Mouse (Mus musculus): ENCODE data around the gene Gdpgp1. TPM values are rescaled to one million over a fixed set of nuclear protein-coding genes. Genes with fewer than 3 reads are reported as not detected.

The Gdpgp1 gene
- polyA plus RNA-seq, 2 experiments = 1.1 to 1.3 TPM

DNA sequence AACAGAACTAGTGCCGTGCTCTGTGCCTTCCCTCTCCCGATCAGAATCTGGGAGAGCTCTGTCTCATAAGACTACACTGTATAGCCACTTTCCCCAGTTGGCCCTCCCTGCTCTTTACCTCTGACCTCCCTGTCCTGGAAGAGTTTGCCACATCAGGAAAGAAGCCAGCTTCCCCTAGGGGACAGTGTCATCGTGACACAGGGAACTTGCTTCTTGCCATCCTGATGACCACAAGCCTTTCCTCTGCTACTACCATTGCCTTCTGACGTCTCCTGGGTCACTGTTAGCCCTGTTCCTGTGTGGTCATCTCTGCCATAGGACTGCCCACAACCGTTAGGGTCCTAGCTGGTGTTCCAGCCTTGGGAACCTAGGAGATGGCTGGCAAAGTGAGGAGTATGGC lies 29.7 kb upstream of the Gdpgp1 start:
- Histone ChIP-seq H3K4me3 (ENCODE audit: insufficient read depth in 1 of 2, low read depth in 2 of 2, low read length in 2 of 2) (peak overlapping the region; percentile 23 to 38; a peak in 3 of 4 replicates), H3K27me3 (ENCODE audit: control insufficient read depth, insufficient read depth, low read length) (no peaks in the 10 kb centered on the region), H3K36me3 (replicated peaks; ENCODE audit: control insufficient read depth, insufficient read depth, low read depth) (peaks cover 13% of the 10 kb centered on the region), H3K9me3 (ENCODE audit: control insufficient read depth, low read length) (no peaks in the 10 kb centered on the region), H3K9ac (replicated peaks) (peak overlapping the region; percentile 69), H3K27ac (peak overlapping the region; percentile 79), H3K4me1 (replicated peaks; ENCODE audit: control insufficient read depth in 2 of 2, insufficient read depth in 2 of 2, low read length in 1 of 2) (peaks cover 78 to 86% of the 10 kb centered on the region in 2 experiments), H3K4me2 (ENCODE audit: low read depth) (peak overlapping the region; percentile 87)
- DNase-seq (ENCODE audit: low read depth in 3 of 3, low spot score in 3 of 3) = no peak
- TF ChIP-seq EP300 (IDR thresholded peaks at IDR 0.05; ENCODE audit: low read depth) (no peak), CTCF (IDR thresholded peaks at IDR 0.05; ENCODE audit: low read depth) (no peak)
- ATAC-seq (ENCODE audit: insufficient read depth) = no peak
- WGBS (ENCODE audit: insufficient replicate concordance) = 49% methylated on average over 5 of the region's 5 CpGs

DNA sequence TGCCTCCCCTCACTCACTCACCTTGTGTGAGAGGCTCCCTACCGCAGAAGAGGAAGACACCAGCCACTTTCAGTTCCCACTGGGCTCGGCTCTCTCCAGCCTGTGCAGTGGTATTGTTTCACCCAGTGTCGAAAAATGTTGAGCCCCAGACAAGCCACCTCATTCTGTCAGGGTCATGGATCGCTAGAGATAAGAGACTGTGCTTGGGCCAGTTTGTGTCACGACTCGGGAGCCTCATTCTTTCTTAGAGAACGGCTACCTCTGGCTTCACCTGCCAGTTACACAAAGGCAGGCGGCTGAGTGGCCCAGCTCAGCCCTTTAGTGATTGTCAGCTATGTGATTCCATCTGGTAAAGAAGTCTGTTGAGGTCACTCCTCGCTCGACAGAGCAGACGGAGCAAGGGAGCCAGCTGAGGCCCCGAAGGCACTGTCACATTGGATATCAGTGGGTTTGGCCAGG lies 29.0 kb upstream of the Gdpgp1 start:
- DNase-seq (ENCODE audit: low read depth in 3 of 3, low spot score in 3 of 3) = no peak
- H3K4me2 ChIP-seq (ENCODE audit: low read depth) = peak overlapping the region; percentile 87
- no peaks in the 10 kb centered on the region for H3K27me3 ChIP-seq (ENCODE audit: control insufficient read depth, insufficient read depth, low read length)
- H3K36me3 ChIP-seq (replicated peaks; ENCODE audit: control insufficient read depth, insufficient read depth, low read depth) = peaks cover 13% of the 10 kb centered on the region
- H3K9ac ChIP-seq (replicated peaks) = peak overlapping the region; percentile 69
- ATAC-seq (ENCODE audit: insufficient read depth) = no peak
- TF ChIP-seq CTCF (IDR thresholded peaks at IDR 0.05; ENCODE audit: low read depth) = no peak
- TF ChIP-seq EP300 (IDR thresholded peaks at IDR 0.05; ENCODE audit: low read depth) = 0 out of 2 replicates have a peak, but pooled peaks have one; percentile 24
- peak overlapping the region; percentile 23 to 38 for H3K4me3 ChIP-seq (ENCODE audit: insufficient read depth in 1 of 2, low read depth in 2 of 2, low read length in 2 of 2)
- peak overlapping the region; percentile 79 for H3K27ac ChIP-seq
- no peaks in the 10 kb centered on the region for H3K9me3 ChIP-seq (ENCODE audit: control insufficient read depth, low read length)
- H3K4me1 ChIP-seq (replicated peaks; ENCODE audit: control insufficient read depth in 2 of 2, insufficient read depth in 2 of 2, low read length in 1 of 2) = peaks cover 84 to 93% of the 10 kb centered on the region in 2 experiments
- 15% methylated on average over 12 of the region's 12 CpGs for WGBS (ENCODE audit: insufficient replicate concordance)

DNA sequence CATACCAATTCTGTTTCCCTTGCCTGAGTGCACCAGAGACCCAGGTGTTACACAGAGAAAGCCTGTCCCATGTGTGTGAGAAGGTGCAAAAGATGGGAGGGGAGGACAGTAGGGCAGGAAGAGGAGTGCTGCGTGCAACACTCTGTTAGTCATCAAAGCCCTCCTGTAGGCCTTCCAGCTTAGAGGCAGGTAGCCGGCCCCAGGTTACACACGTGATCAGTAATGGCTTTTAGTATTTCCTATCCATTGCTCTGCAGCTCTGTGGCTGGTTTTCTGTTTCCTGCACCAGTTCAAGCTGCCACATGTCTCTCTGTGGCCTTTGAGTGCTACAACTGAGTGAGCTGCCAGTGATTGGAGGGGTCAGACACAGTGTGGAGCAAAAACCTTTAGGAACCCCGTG lies 28.3 kb upstream of the Gdpgp1 start:
- TF ChIP-seq EP300 (IDR thresholded peaks at IDR 0.05; ENCODE audit: low read depth) = no peak
- no peak for TF ChIP-seq CTCF (IDR thresholded peaks at IDR 0.05; ENCODE audit: low read depth)
- H3K27me3 ChIP-seq (ENCODE audit: control insufficient read depth, insufficient read depth, low read length) = no peaks in the 10 kb centered on the region
- H3K27ac ChIP-seq = peak overlapping the region; percentile 79
- H3K4me3 ChIP-seq (ENCODE audit: insufficient read depth in 1 of 2, low read depth in 2 of 2, low read length in 2 of 2) = no peak overlapping the region
- 62% methylated on average over 4 of the region's 4 CpGs for WGBS (ENCODE audit: insufficient replicate concordance)
- no peak for ATAC-seq (ENCODE audit: insufficient read depth)
- peaks cover 13% of the 10 kb centered on the region for H3K36me3 ChIP-seq (replicated peaks; ENCODE audit: control insufficient read depth, insufficient read depth, low read depth)
- DNase-seq (ENCODE audit: low read depth in 3 of 3, low spot score in 3 of 3) = no peak
- no peaks in the 10 kb centered on the region for H3K9me3 ChIP-seq (ENCODE audit: control insufficient read depth, low read length)
- peak overlapping the region; percentile 71 for H3K9ac ChIP-seq (replicated peaks)
- peak overlapping the region; percentile 87 for H3K4me2 ChIP-seq (ENCODE audit: low read depth)
- peaks cover 89 to 97% of the 10 kb centered on the region in 2 experiments for H3K4me1 ChIP-seq (replicated peaks; ENCODE audit: control insufficient read depth in 2 of 2, insufficient read depth in 2 of 2, low read length in 1 of 2)

GRCm38 (mm10) chr7:80204961-80205360 lies 27.7 kb upstream of the Gdpgp1 start:
- peaks cover 93 to 97% of the 10 kb centered on the region in 2 experiments for H3K4me1 ChIP-seq (replicated peaks; ENCODE audit: control insufficient read depth in 2 of 2, insufficient read depth in 2 of 2, low read length in 1 of 2)
- peak overlapping the region; percentile 71 for H3K9ac ChIP-seq (replicated peaks)
- peak overlapping the region; percentile 79 for H3K27ac ChIP-seq
- DNase-seq (ENCODE audit: low read depth in 3 of 3, low spot score in 3 of 3) = no peak
- H3K4me2 ChIP-seq (ENCODE audit: low read depth) = peak overlapping the region; percentile 87
- 35% methylated on average over 7 of the region's 7 CpGs for WGBS (ENCODE audit: insufficient replicate concordance)
- no peaks in the 10 kb centered on the region for H3K27me3 ChIP-seq (ENCODE audit: control insufficient read depth, insufficient read depth, low read length)
- H3K4me3 ChIP-seq (ENCODE audit: insufficient read depth in 1 of 2, low read depth in 2 of 2, low read length in 2 of 2) = no peak overlapping the region
- H3K9me3 ChIP-seq (ENCODE audit: control insufficient read depth, low read length) = no peaks in the 10 kb centered on the region
- TF ChIP-seq CTCF (IDR thresholded peaks at IDR 0.05; ENCODE audit: low read depth) (no peak), EP300 (IDR thresholded peaks at IDR 0.05; ENCODE audit: low read depth) (no peak)
- no peak for ATAC-seq (ENCODE audit: insufficient read depth)
- peaks cover 13% of the 10 kb centered on the region for H3K36me3 ChIP-seq (replicated peaks; ENCODE audit: control insufficient read depth, insufficient read depth, low read depth)

DNA sequence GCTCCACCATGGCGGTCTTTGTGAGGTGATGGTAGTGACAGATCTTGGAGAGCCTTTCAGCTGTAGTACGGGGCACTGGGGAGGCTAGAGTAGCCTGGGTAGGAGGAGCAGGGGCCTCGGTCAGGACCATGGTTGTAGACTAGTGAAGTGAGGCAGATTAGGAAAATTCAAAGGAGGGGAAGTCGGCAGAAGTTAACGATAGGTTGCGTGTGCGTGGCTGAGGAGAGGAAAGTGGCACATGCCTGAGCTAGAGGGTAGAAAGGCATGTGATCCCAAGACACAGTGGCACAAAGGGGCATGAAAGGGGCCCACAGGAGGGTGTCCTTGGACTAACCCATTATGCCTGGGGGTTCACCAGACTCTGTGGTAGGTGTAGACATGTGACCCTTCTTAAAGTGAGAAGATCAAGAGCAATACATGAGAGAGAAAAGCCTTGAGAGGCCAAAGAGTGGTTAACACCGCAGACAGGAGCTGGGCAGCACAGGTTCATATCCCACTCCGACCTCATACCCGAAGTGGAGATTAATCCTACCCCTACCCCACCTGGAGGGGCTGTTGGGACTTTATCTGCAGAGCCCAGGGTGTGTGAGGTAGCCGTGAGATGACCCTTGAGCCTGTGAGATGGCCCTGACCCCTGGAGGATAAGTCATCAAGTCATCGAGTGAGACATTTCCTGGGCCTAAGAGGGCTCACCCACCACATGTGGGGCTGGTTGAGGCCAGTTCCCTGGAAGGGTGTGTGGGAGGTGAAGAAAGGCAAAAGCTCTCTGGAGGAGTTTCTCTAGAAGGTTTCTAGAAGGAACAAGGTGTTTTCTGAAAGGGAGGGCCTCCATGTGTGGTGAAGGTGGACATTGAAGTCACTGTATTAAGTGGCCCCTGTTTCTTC lies 26.7 kb upstream of the Gdpgp1 start:
- H3K27me3 ChIP-seq (ENCODE audit: control insufficient read depth, insufficient read depth, low read length) = no peaks in the 10 kb centered on the region
- peak overlapping the region; percentile 71 for H3K9ac ChIP-seq (replicated peaks)
- DNase-seq (ENCODE audit: low read depth in 3 of 3, low spot score in 3 of 3) = no peak
- peak overlapping the region; percentile 87 for H3K4me2 ChIP-seq (ENCODE audit: low read depth)
- TF ChIP-seq CTCF (IDR thresholded peaks at IDR 0.05; ENCODE audit: low read depth) (no peak), EP300 (IDR thresholded peaks at IDR 0.05; ENCODE audit: low read depth) (no peak)
- H3K9me3 ChIP-seq (ENCODE audit: control insufficient read depth, low read length) = no peaks in the 10 kb centered on the region
- ATAC-seq (ENCODE audit: insufficient read depth) = no peak
- no peak overlapping the region for H3K4me3 ChIP-seq (ENCODE audit: insufficient read depth in 1 of 2, low read depth in 2 of 2, low read length in 2 of 2)
- peak overlapping the region; percentile 100 for H3K27ac ChIP-seq
- peaks cover 93 to 98% of the 10 kb centered on the region in 2 experiments for H3K4me1 ChIP-seq (replicated peaks; ENCODE audit: control insufficient read depth in 2 of 2, insufficient read depth in 2 of 2, low read length in 1 of 2)
- 53% methylated on average over 12 of the region's 12 CpGs for WGBS (ENCODE audit: insufficient replicate concordance)
- H3K36me3 ChIP-seq (replicated peaks; ENCODE audit: control insufficient read depth, insufficient read depth, low read depth) = peaks cover 12% of the 10 kb centered on the region
